Mouse (Mus musculus) heart, adult 9 months (tissue): ENCODE data around the gene Adk.
"Not testable (repeated sequence)": the region's sequence is repeated elsewhere in the genome, so short reads cannot be mapped to it uniquely, and the experiment has no call there.

ENCODE experiments used
- DNase-seq, 2 experiments: peaks; one replicate each; pipeline ENCODE4 v3.0.0; 2022; ENCODE audit warnings: low spot score in 2 of 2

The Adk gene

GRCm38 (mm10) chr14:21433995-21434394 lies 381.6 kb downstream of the Adk start:
- no peak for DNase-seq

DNA sequence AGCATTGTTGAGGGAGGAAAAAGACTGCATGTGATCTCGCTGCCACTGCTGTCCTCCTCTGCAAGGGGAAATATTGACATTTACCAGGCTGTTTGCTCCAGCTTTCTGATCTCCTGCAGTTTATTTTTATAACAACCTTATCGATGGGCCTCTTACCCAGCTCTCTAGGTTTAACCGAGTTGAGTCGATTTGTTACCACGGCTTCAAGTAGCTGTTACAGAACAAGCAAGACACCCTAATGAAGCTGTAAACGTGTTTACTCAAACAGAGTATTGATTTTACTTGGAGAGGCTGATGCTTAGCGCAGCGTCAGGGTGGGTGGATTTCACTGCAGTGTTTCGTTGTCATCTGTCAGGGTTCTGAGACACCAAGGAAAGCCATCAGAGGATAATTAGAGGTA lies 382.3 kb downstream of the Adk start:
- DNase-seq = no peak

DNA sequence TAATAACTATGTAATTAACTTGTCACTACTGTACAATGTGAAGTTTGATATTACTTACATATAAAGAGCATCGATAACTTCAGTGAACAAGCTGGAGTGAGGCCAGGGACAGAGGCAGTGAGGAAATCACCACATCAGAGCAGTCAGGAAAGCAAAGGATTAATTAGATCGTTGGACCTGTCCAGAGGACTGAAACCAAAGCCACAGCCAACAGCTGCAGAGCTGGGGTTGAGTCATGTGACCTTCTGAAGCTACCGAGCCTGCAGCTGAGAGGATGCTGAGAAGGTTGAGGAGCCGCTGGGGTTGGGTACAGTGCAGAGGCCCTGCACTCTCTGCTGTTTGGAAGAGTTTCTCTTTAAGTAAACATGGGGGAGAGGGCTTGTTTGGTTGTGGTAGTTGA lies 387.4 kb downstream of the Adk start:
- no peak for DNase-seq

DNA sequence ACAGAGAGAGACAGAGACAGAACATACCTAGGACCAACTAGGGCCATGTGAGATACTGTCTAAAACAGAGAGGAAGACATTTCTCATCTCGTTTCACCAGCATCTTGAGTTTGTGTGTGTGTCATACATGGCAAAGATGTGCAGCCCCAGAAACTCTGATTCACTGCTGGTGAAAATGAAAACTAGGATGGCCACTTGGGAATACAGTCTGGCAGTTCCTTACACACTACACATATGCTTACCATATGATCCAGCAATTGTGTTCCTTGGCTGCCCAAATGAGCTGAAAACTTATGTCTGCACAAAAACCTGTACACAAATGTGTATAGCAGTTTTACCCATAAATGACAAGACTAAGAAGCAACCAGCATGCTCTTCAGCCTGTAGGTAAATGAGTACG lies 388.2 kb downstream of the Adk start:
- no peak for DNase-seq

DNA sequence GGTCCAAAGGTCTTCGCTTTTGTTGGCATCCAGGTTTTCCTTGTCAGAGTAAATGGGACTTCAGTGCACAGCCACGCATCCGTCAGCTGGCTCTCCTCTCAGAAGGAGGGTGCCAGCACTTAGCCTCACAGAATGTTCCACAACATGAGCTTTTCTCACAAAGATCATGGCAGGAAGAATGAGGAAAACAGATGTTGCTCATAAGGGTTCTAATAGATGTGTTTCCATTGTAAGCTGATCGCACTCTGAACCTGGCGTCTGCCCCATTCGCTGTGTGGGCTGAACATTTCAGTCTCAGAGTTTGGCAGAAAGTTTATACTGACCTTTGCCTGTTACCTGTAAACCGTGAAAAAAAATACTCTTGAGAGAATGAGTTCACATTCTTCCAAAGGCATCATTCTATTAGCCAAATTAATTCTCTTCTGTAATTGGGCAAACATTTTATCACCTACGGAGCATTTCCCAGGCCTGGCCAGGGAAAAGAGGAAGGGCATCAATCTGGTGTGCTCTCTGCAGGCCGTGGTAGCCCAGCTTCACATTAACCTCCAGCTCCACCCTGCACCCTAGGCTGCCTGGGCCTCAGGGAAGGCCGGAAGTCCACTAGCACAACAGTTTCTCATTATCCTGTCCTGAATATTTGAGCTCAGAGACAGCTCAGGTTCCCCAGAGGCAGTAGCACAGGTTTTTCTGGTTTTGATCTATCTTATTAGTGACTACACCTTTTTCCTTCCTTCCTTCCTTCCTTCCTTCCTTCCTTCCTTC lies 389.6 kb downstream of the Adk start:
- no peak for DNase-seq

- no peak for DNase-seq
These were observed 400.2 kb downstream of the Adk start for GRCm38 (mm10) chr14:21452581-21452980.

GRCm38 (mm10) chr14:21453896-21454295 lies 401.5 kb downstream of the Adk start:
- no peak for DNase-seq

GRCm38 (mm10) chr14:21455654-21456350 lies 403.4 kb downstream of the Adk start:
- DNase-seq = no peak

- no peak for DNase-seq
These were observed 404.2 kb downstream of the Adk start for GRCm38 (mm10) chr14:21456526-21456925.

DNA sequence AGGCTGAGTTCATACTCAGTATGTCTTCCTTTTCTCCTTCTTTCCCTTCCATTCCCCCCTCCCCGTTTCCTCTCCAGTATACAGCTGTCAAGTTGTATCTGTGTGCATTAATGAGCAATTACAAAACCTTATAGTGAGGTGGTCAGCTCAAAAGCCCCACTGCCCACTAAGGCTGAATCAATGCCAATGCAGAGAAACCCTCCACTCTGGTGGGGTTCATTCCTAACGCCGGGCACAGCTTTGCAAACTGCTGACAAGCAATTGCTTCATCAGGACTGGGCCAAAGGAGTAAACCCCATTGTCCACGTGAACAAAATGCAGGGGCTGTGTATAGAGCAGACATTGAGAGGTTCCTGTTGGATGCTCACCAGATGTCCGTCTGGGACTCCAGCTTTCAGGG lies 405.5 kb downstream of the Adk start:
- DNase-seq = no peak

- DNase-seq = no peak
These were observed 406.3 kb downstream of the Adk start for GRCm38 (mm10) chr14:21458696-21459095.

GRCm38 (mm10) chr14:21459163-21459562 lies 406.8 kb downstream of the Adk start:
- DNase-seq = no peak

DNA sequence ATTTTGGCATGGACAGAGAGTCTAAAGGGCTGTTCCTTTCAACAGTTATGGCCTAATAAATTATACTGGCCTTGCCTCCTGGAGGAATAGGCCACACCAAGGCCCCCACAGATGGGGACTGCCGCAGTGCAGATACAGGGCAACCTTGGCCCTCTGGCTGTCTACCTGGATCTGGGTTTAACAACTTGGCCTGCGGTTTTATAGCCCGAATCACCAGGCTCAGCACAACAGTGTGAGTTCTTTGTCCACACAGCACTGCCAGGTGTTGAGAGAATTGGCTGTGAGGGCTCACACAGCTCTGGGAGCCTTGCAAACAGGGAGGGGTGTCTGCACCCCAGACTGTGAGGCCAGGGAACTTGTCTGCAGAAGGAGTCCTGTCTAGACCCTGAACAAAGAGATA lies 410.0 kb downstream of the Adk start:
- DNase-seq = no peak

GRCm38 (mm10) chr14:21463117-21463712 lies 410.8 kb downstream of the Adk start:
- DNase-seq = no peak

GRCm38 (mm10) chr14:21470386-21470785 lies 418.0 kb downstream of the Adk start:
- DNase-seq = no peak

DNA sequence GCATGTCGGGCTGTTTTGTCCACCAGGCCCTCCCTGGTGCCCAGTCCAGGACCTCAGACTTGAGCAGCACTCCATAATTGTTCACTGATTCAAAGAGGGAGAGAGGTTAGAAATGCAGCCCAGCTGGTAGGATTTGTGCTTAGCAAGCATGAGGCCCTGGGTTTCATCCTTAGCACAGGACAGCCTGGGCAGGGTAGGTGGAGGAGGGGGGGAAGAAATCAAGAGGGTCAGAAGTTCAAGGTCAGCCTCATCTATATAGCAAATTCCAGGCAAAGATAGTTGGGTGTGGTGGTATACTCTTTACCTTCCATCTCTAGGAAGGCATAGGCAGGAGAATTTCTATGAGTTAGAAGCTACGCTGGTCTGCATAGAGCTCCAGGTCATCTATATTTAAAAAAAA lies 419.6 kb downstream of the Adk start:
- no peak for DNase-seq

GRCm38 (mm10) chr14:21474593-21475132 lies 422.3 kb downstream of the Adk start:
- not testable (repeated sequence) for DNase-seq

DNA sequence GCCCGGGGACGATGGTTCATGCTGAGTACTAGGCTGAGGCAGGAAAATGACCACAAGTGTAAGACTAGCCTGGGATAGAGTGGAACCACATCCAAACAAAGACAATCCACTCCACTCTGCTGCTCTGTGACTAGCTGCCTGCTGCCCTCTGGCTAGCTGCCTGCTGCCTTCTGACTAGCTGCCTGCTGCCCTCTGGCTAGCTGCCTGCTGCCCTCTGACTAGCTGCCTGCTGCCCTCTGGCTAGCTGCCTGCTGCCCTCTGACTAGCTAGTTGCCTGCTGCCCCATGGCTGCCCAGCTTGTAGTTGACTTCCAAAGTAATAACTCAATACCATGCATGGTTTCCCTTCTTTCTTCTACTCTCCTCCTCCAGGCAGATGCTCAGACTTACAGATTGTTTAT lies 424.8 kb downstream of the Adk start:
- DNase-seq = no peak

GRCm38 (mm10) chr14:21479566-21479965 lies 427.2 kb downstream of the Adk start:
- DNase-seq = no peak

- DNase-seq = no peak
These were observed 427.8 kb downstream of the Adk start for GRCm38 (mm10) chr14:21480191-21480590.

DNA sequence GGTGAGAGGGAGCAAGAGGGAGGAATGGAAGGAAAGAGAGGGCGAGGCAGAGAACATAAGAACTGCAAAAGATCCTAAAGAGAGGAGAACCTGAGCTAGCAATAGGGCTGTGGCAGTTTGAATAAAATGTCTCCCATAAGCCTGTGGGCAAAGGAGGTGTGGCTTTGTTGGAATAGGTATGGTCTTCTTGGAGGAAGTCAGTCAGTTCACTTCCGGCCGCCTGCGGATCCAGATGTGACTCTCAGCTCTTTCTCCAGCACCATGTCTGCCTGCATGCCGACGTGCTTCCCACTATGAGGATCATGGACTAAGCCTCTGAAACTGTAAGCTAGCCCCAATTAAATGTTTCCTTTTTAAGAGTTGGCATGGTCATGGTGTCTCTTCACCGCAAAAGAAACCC lies 428.9 kb downstream of the Adk start, which contains the start of gene Kat6b:
Gene Kat6b, plus strand, starts transcription at position 204 of the 400 bp plus-strand sequence.
- DNase-seq = no peak

- no peak for DNase-seq
These were observed 431.8 kb downstream of the Adk start for GRCm38 (mm10) chr14:21484199-21484598.

DNA sequence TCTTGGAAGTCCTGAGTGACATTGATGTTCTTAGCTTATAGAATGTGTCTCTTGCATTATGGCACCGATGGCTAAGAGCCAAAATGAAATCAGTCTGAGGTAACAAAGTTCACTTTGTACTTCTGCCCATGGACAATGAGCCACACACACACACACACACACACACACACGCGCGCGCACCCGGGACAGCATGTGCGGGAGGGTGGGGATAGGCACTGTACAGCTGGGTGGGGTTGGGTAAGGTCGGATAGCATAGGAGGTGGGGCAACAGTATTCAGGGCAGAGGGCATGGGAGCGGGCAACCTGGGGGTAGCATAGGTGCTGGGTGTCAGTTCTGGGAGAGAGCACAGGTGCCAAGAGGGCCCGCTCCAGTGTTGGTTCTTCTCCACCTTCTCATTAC lies 432.3 kb downstream of the Adk start:
- DNase-seq = no peak
